Mouse (Mus musculus) embryonic facial prominence, embryonic 13.5 days (tissue): ENCODE measurements around the gene Vav1. TPM values are rescaled to one million over a fixed set of nuclear protein-coding genes. Genes with fewer than 3 reads are reported as not detected.

ENCODE experiments used
- ATAC-seq: fragments of 200-750 bp; cut with Nextera tagmentation; 2 replicates; pipeline ENCODE4 v1.8.0; 2017; ENCODE audit warnings: low read depth; ENCODE audit not compliant: insufficient number of reproducible peaks, insufficient read depth, low FRiP score, low TSS enrichment
- H3K27ac ChIP-seq: fragments of 300-500 bp; sonication (generic); 2 replicates; pipeline ENCODE4 v1.5.1; 2015; ENCODE audit warnings: moderate library complexity, mild to moderate bottlenecking, inconsistent platforms
- H3K27me3 ChIP-seq: fragments of 300-500 bp; sonication (generic); 2 replicates; pipeline ENCODE4 v1.6.1; 2015; ENCODE audit warnings: mild to moderate bottlenecking, inconsistent platforms
- H3K36me3 ChIP-seq: fragments of 300-500 bp; sonication (generic); 2 replicates; pipeline ENCODE4 v1.6.1; 2015; ENCODE audit warnings: mild to moderate bottlenecking, inconsistent platforms
- H3K4me1 ChIP-seq: fragments of 300-500 bp; sonication (generic); 2 replicates; pipeline ENCODE4 v1.6.1; 2015; ENCODE audit warnings: inconsistent platforms
- H3K4me2 ChIP-seq: fragments of 300-500 bp; sonication (generic); 2 replicates; pipeline ENCODE4 v1.6.1; 2015; ENCODE audit warnings: moderate library complexity, mild to moderate bottlenecking, inconsistent platforms
- H3K4me3 ChIP-seq: fragments of 300-500 bp; sonication (generic); 2 replicates; pipeline ENCODE4 v1.5.1; 2015; ENCODE audit warnings: mild to moderate bottlenecking, inconsistent platforms
- H3K9ac ChIP-seq: fragments of 300-500 bp; sonication (generic); 2 replicates; pipeline ENCODE4 v1.6.1; 2015; ENCODE audit warnings: mild to moderate bottlenecking, inconsistent platforms
- H3K9me3 ChIP-seq: fragments of 300-500 bp; sonication (generic); 2 replicates; pipeline ENCODE4 v1.6.1; 2016; ENCODE audit warnings: inconsistent platforms
- WGBS: fragments of 180-500 bp; shearing (Covaris S2); methylation state at CpG from one replicate; pipeline ENCODE4 v1.1.7; 2015; ENCODE audit warnings: mixed read lengths; 5-methylcytosine and 5-hydroxymethylcytosine counted together
- polyA plus RNA-seq: library from polyadenylated mRNA; unstranded; fragments of >200 nt; fragmentation: Nextera tagmentation; extraction: Ambion mirVana; gene quantifications from 2 replicates; pipeline ENCODE4 v1.2.1, GENCODE M21; 2015

The Vav1 gene
- 2.6 and 2.9 TPM in 2 replicates for polyA plus RNA-seq

GRCm38 (mm10) chr17:57278943-57279590 lies at the start of gene Vav1:
Gene Vav1 (plus strand): TSS chr17:57279100.
- Histone ChIP-seq H3K9me3 (no peaks in the 10 kb centered on the region), H3K4me3 (no peak within 1 kb of the TSS), H3K27ac (no peak within 1 kb of the TSS), H3K27me3 (peaks cover 28% of the 10 kb centered on the region), H3K4me2 (no peak within 1 kb of the TSS), H3K9ac (no peak within 1 kb of the TSS), H3K4me1 (peaks cover 9% of the 10 kb centered on the region), H3K36me3 (no peaks in the 10 kb centered on the region)
- no peak for ATAC-seq
- WGBS, result 67% methylated on average over 26 of the region's 26 CpGs

GRCm38 (mm10) chr17:57229851-57230727 lies 48.8 kb upstream of the Vav1 start:
- Histone ChIP-seq H3K4me1 (no peaks in the 10 kb centered on the region), H3K27me3 (no peaks in the 10 kb centered on the region), H3K9ac (no peak overlapping the region), H3K36me3 (peaks cover 11% of the 10 kb centered on the region), H3K4me2 (no peak overlapping the region), H3K9me3 (no peaks in the 10 kb centered on the region), H3K4me3 (no peak overlapping the region), H3K27ac (no peak overlapping the region)
- no peak for ATAC-seq
- WGBS, result 73% methylated on average over 15 of the region's 15 CpGs

GRCm38 (mm10) chr17:57230728-57231125 lies 48.2 kb upstream of the Vav1 start:
- Histone ChIP-seq H3K4me3 (no peak overlapping the region), H3K27ac (no peak overlapping the region), H3K36me3 (peaks cover 15% of the 10 kb centered on the region), H3K4me1 (no peaks in the 10 kb centered on the region), H3K27me3 (no peaks in the 10 kb centered on the region), H3K9me3 (no peaks in the 10 kb centered on the region), H3K9ac (no peak overlapping the region), H3K4me2 (no peak overlapping the region)
- no peak for ATAC-seq
- 51% methylated on average over 5 of the region's 6 CpGs for WGBS

GRCm38 (mm10) chr17:57231321-57231771 lies 47.6 kb upstream of the Vav1 start:
- Histone ChIP-seq H3K27me3 (no peaks in the 10 kb centered on the region), H3K27ac (no peak overlapping the region)
- no peak for ATAC-seq

GRCm38 (mm10) chr17:57232200-57232599 lies 46.7 kb upstream of the Vav1 start:
- ATAC-seq, result no peak
- Histone ChIP-seq H3K27me3 (no peaks in the 10 kb centered on the region), H3K9me3 (no peaks in the 10 kb centered on the region), H3K27ac (no peak overlapping the region), H3K4me2 (no peak overlapping the region), H3K4me1 (no peaks in the 10 kb centered on the region), H3K9ac (no peak overlapping the region), H3K36me3 (peaks cover 30% of the 10 kb centered on the region), H3K4me3 (no peak overlapping the region)
- WGBS, result 81% methylated on average over 1 of the region's 1 CpGs

More at GRCm38 (mm10) chr17:57231321-57231771, 47.6 kb upstream of the Vav1 start:
- Histone ChIP-seq H3K4me1 (no peaks in the 10 kb centered on the region), H3K4me3 (no peak overlapping the region), H3K4me2 (no peak overlapping the region), H3K9me3 (no peaks in the 10 kb centered on the region), H3K9ac (no peak overlapping the region), H3K36me3 (peaks cover 22% of the 10 kb centered on the region)

- no peaks in the 10 kb centered on the region for H3K9me3 ChIP-seq
- H3K4me1 ChIP-seq, result no peaks in the 10 kb centered on the region
- 52% methylated on average over 7 of the region's 7 CpGs for WGBS
- ATAC-seq, result no peak
- H3K9ac ChIP-seq, result no peak overlapping the region
- no peak overlapping the region for H3K4me2 ChIP-seq
- peaks cover 38% of the 10 kb centered on the region for H3K36me3 ChIP-seq
- no peaks in the 10 kb centered on the region for H3K27me3 ChIP-seq
- H3K4me3 ChIP-seq, result no peak overlapping the region
- H3K27ac ChIP-seq, result no peak overlapping the region
These were observed 45.9 kb upstream of the Vav1 start for GRCm38 (mm10) chr17:57233038-57233437.

GRCm38 (mm10) chr17:57234254-57234928 lies 44.5 kb upstream of the Vav1 start:
- H3K9ac ChIP-seq, result no peak overlapping the region
- H3K9me3 ChIP-seq, result no peaks in the 10 kb centered on the region
- no peaks in the 10 kb centered on the region for H3K4me1 ChIP-seq
- no peaks in the 10 kb centered on the region for H3K27me3 ChIP-seq
- ATAC-seq, result no peak
- peaks cover 38% of the 10 kb centered on the region for H3K36me3 ChIP-seq
- no peak overlapping the region for H3K27ac ChIP-seq
- H3K4me2 ChIP-seq, result no peak overlapping the region
- WGBS, result 81% methylated on average over 12 of the region's 12 CpGs
- H3K4me3 ChIP-seq, result no peak overlapping the region

GRCm38 (mm10) chr17:57235803-57236202 lies 43.1 kb upstream of the Vav1 start:
- H3K4me1 ChIP-seq, result no peaks in the 10 kb centered on the region
- WGBS, result 88% methylated on average over 5 of the region's 5 CpGs
- H3K36me3 ChIP-seq, result peaks cover 38% of the 10 kb centered on the region
- H3K27me3 ChIP-seq, result no peaks in the 10 kb centered on the region
- no peak overlapping the region for H3K4me2 ChIP-seq
- H3K9me3 ChIP-seq, result no peaks in the 10 kb centered on the region
- H3K9ac ChIP-seq, result no peak overlapping the region
- H3K27ac ChIP-seq, result no peak overlapping the region
- H3K4me3 ChIP-seq, result no peak overlapping the region
- ATAC-seq, result 0 out of 2 replicates have a peak, but pooled peaks have one; percentile 7

GRCm38 (mm10) chr17:57237181-57237580 lies 41.7 kb upstream of the Vav1 start:
- Histone ChIP-seq H3K9ac (no peak overlapping the region), H3K27ac (no peak overlapping the region), H3K36me3 (peaks cover 47% of the 10 kb centered on the region), H3K4me2 (no peak overlapping the region), H3K27me3 (no peaks in the 10 kb centered on the region), H3K4me1 (no peaks in the 10 kb centered on the region), H3K9me3 (0 out of 2 replicates have a peak, but pooled peaks cover 3% of the 10 kb centered on the region), H3K4me3 (no peak overlapping the region)
- 96% methylated on average over 9 of the region's 9 CpGs for WGBS
- ATAC-seq, result no peak

- Histone ChIP-seq H3K4me3 (no peak overlapping the region), H3K4me1 (peaks cover 17% of the 10 kb centered on the region), H3K9me3 (0 out of 2 replicates have a peak, but pooled peaks cover 3% of the 10 kb centered on the region), H3K4me2 (no peak overlapping the region), H3K27me3 (no peaks in the 10 kb centered on the region), H3K27ac (no peak overlapping the region), H3K9ac (no peak overlapping the region), H3K36me3 (peaks cover 34% of the 10 kb centered on the region)
- ATAC-seq, result no peak
- 83% methylated on average over 10 of the region's 10 CpGs for WGBS
These were observed 35.1 kb upstream of the Vav1 start for GRCm38 (mm10) chr17:57243650-57244370.
